Mouse (Mus musculus) embryo, embryonic 9.5 days (tissue): Measurements from ENCODE around the gene Pgp.

Source experiments
- DNase-seq: peaks from one replicate; pipeline ENCODE4 v3.0.0-alpha.2; 2017; ENCODE audit errors: extremely low spot score

The Pgp gene

DNA sequence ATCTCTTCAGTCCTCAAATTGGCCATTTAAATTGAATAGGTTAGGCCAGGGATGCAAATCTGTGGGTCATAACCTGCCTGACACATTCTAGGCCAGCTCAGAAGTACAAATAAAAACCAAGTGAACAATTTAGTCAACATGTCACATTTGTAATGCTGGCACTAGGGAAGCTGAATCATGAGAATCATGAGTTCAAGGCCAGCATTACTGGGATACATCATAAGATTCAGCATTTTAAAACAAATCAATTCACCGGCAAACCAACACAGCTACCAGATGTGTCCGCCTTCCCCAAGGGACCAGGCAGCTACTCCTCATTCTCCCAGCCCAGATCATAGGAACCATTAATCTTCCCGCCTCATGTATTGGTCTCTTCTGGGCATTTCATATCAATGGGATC, 13.3 kb downstream of the Pgp start:
- DNase-seq = no peak

DNA sequence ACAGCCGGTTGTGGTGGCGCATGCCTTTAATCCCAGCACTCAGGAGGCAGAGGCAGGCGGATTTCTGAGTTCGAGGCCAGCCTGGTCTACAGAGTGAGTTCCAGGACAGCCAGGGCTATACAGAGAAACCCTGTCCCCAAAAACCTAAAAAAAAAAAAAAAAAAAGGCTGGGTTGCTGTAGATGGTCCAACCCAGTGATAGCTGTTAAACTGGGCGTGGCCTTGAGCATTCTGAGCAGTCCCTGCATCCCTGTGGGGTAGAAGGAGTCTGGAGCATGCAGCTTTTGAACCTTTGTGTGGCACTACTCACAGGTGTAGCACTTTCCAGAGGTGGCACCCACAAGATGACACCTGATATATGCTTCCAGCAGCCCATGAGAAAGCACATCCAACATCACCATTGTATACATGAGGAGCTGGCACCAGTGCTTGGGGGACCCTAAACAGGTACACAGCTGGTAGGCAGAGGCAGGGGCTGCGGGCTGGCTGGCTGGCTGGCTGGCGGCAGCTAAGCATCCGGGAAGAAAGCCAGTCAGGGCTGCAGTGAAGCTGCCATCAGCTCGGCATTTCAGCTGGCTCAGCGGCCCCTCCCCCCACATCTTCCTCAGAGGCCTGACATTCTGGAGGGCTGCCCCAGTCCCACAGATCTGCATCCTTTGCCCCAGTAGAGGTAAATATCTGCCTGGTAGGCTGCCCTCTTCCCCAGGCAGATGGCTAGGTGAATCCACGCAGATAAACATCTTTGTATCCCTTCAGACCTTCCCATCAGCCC, 15.1 kb downstream of the Pgp start:
- no peak for DNase-seq

DNA sequence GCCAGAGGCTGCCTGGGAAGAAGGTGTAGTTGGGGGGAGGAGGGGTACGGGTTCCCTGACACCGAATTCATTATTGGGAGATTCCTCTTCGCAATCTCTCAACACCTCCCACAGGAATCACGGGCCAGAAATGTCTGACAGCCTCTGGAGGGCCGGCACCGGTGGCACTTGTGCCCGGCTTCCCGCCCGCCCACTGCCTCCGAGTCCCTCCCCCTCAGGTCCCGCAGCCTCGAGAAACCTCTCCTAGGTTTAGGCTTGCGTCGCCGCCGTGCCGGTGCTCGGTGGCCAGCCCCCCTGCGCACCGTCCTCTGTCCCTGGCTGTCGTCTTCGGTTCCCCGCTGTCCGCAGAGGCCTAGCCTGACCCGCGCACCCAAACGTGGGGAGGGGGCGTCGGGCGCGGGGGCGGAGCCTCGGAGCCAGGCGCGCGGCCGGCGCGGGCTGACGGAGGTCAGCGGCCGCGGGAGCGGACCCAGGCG, 18.0 kb downstream of the Pgp start, which contains the start of gene Caskin1:
Caskin1 (plus strand) TSS at position 416 of the 476 bp plus-strand sequence.
- DNase-seq = no peak

DNA sequence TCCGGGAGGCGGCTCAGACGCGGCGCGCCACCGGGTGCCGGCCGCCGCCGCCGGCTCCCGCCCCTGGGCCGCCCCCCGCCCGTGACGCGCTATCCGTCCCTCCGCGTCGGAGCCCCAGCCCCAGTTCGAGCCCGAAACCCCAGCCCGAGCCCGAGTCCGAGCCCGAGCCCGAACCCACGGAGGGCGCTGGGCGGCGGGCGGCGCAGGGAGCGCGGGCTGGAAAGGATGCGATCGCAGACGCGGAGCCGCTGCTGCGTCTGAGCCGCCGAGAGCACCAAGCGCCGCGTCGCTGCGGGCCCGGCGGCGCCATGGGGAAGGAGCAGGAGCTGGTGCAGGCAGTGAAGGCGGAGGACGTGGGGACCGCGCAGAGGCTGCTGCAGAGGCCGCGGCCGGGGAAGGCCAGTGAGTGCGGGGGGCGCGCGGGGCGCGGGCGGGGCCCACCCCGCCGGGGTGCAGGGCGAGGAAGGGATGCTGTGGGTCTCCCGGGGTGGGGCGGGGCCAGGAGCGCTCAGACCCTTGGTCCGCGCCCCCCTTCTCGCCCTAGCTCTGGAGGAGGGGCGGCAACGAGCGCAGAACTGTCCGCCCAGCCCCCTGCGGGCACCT, 18.6 kb downstream of the Pgp start:
- DNase-seq = peak; percentile 60

- DNase-seq = no peak
Observed at GRCm38 (mm10) chr17:24489265-24490030, 19.3 kb downstream of the Pgp start.

DNA sequence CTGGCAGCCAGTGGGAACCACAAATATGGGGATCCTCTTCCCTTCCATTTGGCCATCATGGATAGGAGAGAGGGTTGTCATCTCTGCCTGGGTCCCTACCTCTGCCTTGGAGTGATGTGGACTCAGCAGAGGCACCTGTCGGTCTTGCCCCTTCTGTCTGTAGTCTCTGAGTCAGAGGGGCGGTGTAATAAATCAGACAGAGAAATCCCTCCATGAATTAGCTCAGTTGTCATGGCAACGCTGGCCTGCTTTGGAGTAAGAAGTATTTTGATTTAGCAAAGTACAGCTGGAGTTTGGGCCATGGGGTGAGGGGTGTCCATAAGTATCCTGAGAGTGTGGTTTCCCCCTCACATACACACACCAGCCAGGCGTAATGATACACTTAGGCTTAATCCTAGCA, 20.2 kb downstream of the Pgp start:
- no peak for DNase-seq

DNA sequence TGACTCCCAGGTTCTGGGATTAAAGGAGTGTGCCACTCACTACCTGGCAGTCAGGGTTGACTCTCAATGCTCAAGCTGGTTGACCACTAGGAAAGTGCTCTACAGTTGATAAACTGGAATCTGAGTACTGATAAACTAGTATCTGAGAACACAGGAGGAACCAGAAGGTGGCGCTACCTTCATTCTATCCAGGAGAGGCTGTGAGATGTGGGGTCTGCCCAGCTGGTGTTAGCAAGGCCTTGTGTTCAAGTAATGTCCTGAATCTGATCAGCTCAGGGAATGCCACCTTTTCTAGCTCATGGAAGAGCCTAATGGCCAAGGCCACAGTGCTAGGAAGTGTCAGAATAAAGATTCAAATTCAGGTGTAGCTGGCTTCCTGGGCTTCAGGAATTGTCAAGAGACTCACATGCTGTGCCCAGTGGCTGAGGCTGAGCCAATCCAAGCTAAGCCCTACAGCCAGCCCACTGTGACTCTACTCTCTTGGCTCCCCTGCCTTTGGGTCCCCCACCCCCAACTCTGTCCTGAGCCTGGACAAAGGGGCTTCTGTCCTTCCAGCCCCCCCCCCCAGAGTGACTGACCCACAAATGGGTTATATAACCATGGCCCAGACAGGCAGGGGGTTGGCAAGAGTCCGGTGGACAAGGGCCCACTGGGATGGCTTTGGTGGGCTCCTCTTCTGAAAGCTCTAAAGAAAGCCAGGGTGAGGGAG, 24.6 kb downstream of the Pgp start:
- peak; percentile 47 for DNase-seq

DNA sequence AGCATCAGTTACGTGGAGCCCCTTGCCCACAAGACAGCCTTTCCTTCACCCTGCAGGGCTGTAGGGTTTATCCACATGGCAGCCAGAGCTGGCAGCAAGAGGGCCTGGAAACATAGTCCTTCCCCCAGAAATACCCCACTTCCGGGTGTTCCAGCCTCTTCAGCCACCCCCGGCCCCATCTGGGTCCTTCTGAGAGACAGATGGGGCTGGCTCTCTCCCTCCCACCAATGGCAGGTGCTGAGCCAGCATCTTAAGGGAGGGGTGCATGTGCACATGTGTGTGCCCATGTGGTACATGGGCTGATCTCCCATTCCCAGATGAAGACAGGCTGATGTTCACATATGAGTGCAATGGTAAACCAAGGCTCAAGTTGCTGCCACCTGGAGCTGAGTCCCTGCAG, 25.3 kb downstream of the Pgp start:
- no peak for DNase-seq

GRCm38 (mm10) chr17:24496026-24496425, 25.8 kb downstream of the Pgp start:
- DNase-seq = no peak

GRCm38 (mm10) chr17:24502208-24502607, 32.0 kb downstream of the Pgp start:
- DNase-seq = no peak

DNA sequence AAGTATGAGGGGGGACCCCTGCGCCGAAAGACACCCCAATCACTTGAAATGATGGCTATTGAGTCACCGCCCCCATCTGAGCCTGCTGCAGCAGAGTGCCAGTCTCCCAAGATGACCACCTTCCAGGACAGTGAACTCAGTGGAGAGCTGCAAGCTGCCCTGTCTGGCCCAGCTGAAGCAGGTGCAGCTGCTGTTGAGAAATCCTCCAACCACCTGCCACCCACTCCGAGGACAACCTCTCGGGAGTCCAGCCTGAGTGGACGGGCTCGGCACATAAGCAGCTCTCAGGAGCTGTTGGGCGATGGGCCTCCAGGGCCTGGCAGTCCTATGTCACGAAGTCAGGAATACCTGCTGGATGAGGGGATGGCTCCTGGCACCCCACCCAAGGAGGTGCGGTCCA, 33.9 kb downstream of the Pgp start:
- no peak for DNase-seq

DNA sequence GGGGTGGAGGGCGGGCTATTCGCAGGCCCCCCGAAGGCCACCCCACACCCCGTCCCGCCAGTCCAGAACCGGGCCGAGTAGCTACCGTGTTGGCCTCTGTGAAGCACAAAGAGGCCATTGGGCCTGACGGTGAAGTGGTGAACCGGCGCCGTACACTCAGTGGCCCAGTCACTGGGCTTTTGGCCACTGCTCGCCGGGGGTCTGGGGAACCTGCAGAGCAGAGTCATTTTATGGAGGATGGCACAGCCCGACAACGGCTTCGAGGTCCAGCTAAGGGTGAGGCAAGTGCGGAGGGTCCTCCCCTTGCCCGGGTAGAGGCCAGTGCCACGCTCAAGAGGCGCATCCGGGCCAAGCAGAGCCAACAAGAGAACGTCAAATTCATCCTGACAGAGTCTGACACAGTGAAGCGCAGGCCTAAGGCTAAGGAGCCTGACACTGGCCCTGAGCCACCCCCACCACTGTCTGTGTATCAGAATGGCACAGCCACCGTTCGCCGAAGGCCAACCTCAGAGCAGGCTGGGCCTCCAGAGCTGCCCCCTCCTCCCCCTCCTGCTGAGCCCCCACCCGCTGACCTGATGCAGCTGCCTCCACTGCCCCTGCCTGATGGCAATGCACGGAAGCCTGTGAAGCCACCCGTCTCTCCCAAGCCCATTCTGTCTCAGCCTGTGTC, 35.2 kb downstream of the Pgp start:
- DNase-seq = no peak

GRCm38 (mm10) chr17:24506332-24507070, 36.3 kb downstream of the Pgp start:
- DNase-seq = peak; percentile 18

- DNase-seq = no peak
Observed at GRCm38 (mm10) chr17:24507129-24507664, 37.0 kb downstream of the Pgp start.

GRCm38 (mm10) chr17:24507806-24508460, 37.7 kb downstream of the Pgp start:
- no peak for DNase-seq

DNA sequence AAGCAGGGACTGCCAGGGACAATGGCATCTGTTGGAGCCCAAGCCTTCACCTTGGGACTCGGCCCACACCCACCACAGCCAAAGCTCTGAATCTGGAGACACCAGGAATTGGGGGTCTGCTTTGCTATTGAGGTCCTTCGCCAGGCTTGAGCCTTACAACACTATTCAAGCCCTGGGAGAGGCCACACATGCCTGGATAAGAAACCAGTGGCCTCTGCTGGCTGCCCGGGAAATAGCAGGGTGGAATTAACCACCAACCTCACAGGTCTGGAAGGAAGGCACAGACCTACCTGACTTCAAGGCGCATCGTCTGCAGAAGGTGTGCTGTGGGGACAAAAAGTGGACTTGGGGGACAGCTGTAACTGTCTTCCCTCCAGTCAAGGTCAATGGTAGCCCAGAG, 43.4 kb downstream of the Pgp start:
- peak; percentile 44 for DNase-seq

DNA sequence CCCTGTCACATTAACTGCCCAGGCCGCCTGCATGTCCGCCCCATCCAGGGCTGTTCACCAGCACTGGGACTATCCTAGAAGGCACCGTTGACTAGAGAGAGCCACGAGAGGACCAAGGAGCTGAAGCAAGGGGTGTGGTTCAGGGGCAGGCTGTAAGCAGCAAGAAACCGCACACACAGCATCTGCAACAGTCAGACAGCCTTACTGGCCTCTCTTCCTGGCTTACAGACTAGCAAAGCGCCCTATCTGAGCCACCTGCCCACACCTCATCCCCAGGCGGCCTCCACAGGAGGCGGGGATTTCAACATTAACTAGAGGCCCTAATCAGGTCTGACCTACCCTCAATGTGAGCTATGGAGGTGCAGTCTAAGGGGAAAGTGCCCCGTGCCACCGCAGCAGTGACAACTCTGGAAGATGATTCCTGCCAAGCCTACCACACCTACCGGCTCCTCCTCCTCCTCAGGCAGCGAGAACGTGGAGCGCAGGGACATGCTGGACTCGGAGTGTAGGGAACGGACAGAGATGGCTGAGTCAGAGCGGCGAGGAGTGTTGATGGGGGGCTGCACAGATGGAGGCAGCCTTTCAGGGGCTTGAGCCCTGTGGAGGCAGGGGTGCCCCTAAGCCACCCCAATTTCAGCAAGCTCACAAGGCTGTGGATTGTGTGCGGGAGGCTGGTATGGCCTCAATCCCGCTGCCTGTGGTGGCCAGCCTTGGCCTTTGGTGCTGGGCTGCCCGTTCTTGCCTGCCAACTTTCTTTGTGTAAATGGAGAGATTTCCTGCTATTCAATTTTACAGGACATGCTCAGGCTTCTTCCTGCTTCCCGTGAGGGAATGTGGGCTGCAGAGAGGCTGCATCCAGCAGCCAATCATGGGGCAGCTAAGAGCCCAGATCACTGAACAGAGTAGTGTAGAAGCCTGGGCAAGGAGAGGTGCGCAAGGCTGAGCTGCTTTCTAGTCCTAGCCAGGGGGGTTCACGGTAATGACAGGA, 44.4 kb downstream of the Pgp start:
- DNase-seq = no peak

- no peak for DNase-seq
Observed at GRCm38 (mm10) chr17:24520450-24520849, 50.3 kb downstream of the Pgp start.
